Mouse (Mus musculus) intestine, embryonic 14.5 days (tissue): Measurements from ENCODE around the gene 1110051M20Rik. TPM values are rescaled to one million over a fixed set of nuclear protein-coding genes. Genes with fewer than 3 reads are reported as not detected.
A peak's percentile ranks its signal among the peaks of the same experiment; 100 is the strongest.

Source experiments
- ATAC-seq: fragments of 200-750 bp; cut with Nextera tagmentation; replicated peaks from 2 replicates; pipeline ENCODE4 v1.8.0; 2017; ENCODE audit warnings: low read depth, moderate number of reproducible peaks, moderate TSS enrichment, moderate library complexity; ENCODE audit not compliant: low FRiP score, low TSS enrichment
- DNase-seq: peaks from one replicate; pipeline ENCODE4 v3.0.0-alpha.2; 2018; ENCODE audit warnings: low spot score
- H3K27ac ChIP-seq: fragments of 300-500 bp; sonication (generic); 2 replicates; pipeline ENCODE4 v1.5.1; 2014; ENCODE audit warnings: low read depth, mild to moderate bottlenecking, control low read depth
- H3K27me3 ChIP-seq: fragments of 300-500 bp; sonication (generic); replicated peaks from 2 replicates; pipeline ENCODE4 v1.6.1; 2014; ENCODE audit warnings: low read length, control low read depth; ENCODE audit not compliant: control insufficient read depth, insufficient read depth
- H3K36me3 ChIP-seq: fragments of 300-500 bp; sonication (generic); 2 replicates; pipeline ENCODE4 v1.6.1; 2014; ENCODE audit warnings: low read length, control low read depth; ENCODE audit not compliant: control insufficient read depth, insufficient read depth
- H3K4me1 ChIP-seq: fragments of 300-500 bp; sonication (generic); replicated peaks from 2 replicates; pipeline ENCODE4 v1.6.1; 2014; ENCODE audit warnings: low read length, control low read depth, mixed read lengths; ENCODE audit not compliant: control insufficient read depth, insufficient read depth
- H3K4me2 ChIP-seq: fragments of 300-500 bp; sonication (generic); 2 replicates; pipeline ENCODE4 v1.6.1; 2014; ENCODE audit warnings: low read length
- H3K4me3 ChIP-seq: fragments of 300-500 bp; sonication (generic); 2 replicates; pipeline ENCODE4 v1.5.1; 2014; ENCODE audit warnings: low read depth, low read length, control low read depth, mixed read lengths
- H3K9ac ChIP-seq: fragments of 300-500 bp; sonication (generic); 2 replicates; pipeline ENCODE4 v1.6.1; 2014; ENCODE audit warnings: mild to moderate bottlenecking, low read length
- H3K9me3 ChIP-seq: fragments of 300-500 bp; sonication (generic); 2 replicates; pipeline ENCODE4 v1.6.1; 2016; ENCODE audit warnings: low read length, control low read depth; ENCODE audit not compliant: control insufficient read depth
- WGBS: fragments of 180-500 bp; shearing (Covaris S2); extraction: QIAGEN DNeasy Blood & Tissue Kit; methylation state at CpG from one replicate; pipeline ENCODE4 v1.1.7; 2014; 5-methylcytosine and 5-hydroxymethylcytosine counted together
- polyA plus RNA-seq: library from polyadenylated mRNA; unstranded; fragments of >200 nt; fragmentation: Nextera tagmentation; extraction: Ambion mirVana; gene quantifications from 2 replicates; pipeline ENCODE4 v1.2.1, GENCODE M21; 2014

Gene 1110051M20Rik
- polyA plus RNA-seq, 1 experiment from 2014 or later = 53.1 TPM

GRCm38 (mm10) chr2:91291197-91292007 lies 153.1 kb downstream of the 1110051M20Rik start:
- ATAC-seq = no peak
- Histone ChIP-seq H3K4me1 (peaks cover 3% of the 10 kb centered on the region; the same call in 1 of the 2 replicates), H3K4me3 (no peak overlapping the region), H3K27me3 (no peaks in the 10 kb centered on the region), H3K9ac (no peak overlapping the region), H3K4me2 (no peak overlapping the region), H3K27ac (no peak overlapping the region), H3K36me3 (no peaks in the 10 kb centered on the region), H3K9me3 (no peaks in the 10 kb centered on the region)
- DNase-seq = no peak
- 81% methylated on average over 12 of the region's 12 CpGs for WGBS

- Histone ChIP-seq H3K4me1 (peaks cover 6% of the 10 kb centered on the region; the same call in 1 of the 2 replicates), H3K27me3 (no peaks in the 10 kb centered on the region), H3K9ac (no peak overlapping the region), H3K4me3 (no peak overlapping the region), H3K27ac (no peak overlapping the region), H3K36me3 (no peaks in the 10 kb centered on the region), H3K4me2 (no peak overlapping the region), H3K9me3 (no peaks in the 10 kb centered on the region)
- WGBS = 43% methylated on average over 6 of the region's 6 CpGs
- ATAC-seq (no peak), DNase-seq (no peak)
Measured at GRCm38 (mm10) chr2:91287563-91287962, 156.9 kb downstream of the 1110051M20Rik start.

- ATAC-seq (no peak; the same call in 1 of the 2 replicates), DNase-seq (peak; percentile 92)
- Histone ChIP-seq H3K4me3 (no peak overlapping the region), H3K9ac (no peak overlapping the region), H3K27ac (no peak overlapping the region), H3K4me1 (peaks cover 3% of the 10 kb centered on the region; the same call in 1 of the 2 replicates), H3K27me3 (no peaks in the 10 kb centered on the region), H3K4me2 (no peak overlapping the region), H3K9me3 (no peaks in the 10 kb centered on the region), H3K36me3 (no peaks in the 10 kb centered on the region)
- WGBS = 16% methylated on average over 7 of the region's 7 CpGs
Measured at GRCm38 (mm10) chr2:91285885-91286505, 158.5 kb downstream of the 1110051M20Rik start.

- Histone ChIP-seq H3K4me2 (no peak overlapping the region), H3K4me1 (0 out of 2 replicates have a peak, but pooled peaks cover 3% of the 10 kb centered on the region), H3K9ac (no peak overlapping the region), H3K27ac (no peak overlapping the region), H3K4me3 (no peak overlapping the region), H3K27me3 (no peaks in the 10 kb centered on the region), H3K9me3 (no peaks in the 10 kb centered on the region), H3K36me3 (no peaks in the 10 kb centered on the region)
- WGBS = 67% methylated on average over 13 of the region's 13 CpGs
- ATAC-seq (no peak), DNase-seq (no peak)
Measured at GRCm38 (mm10) chr2:91284375-91285199, 159.9 kb downstream of the 1110051M20Rik start.

- Histone ChIP-seq H3K36me3 (no peaks in the 10 kb centered on the region), H3K27me3 (no peaks in the 10 kb centered on the region), H3K9me3 (no peaks in the 10 kb centered on the region), H3K4me1 (0 out of 2 replicates have a peak, but pooled peaks cover 3% of the 10 kb centered on the region), H3K4me3 (no peak overlapping the region), H3K4me2 (no peak overlapping the region), H3K9ac (no peak overlapping the region), H3K27ac (no peak overlapping the region)
- DNase-seq (no peak), ATAC-seq (no peak)
- WGBS = 80% methylated on average over 3 of the region's 3 CpGs
Measured at GRCm38 (mm10) chr2:91283972-91284371, 160.5 kb downstream of the 1110051M20Rik start.

GRCm38 (mm10) chr2:91281366-91281765 lies 163.1 kb downstream of the 1110051M20Rik start:
- H3K4me1 ChIP-seq = 0 out of 2 replicates have a peak, but pooled peaks cover 3% of the 10 kb centered on the region
- H3K4me3 ChIP-seq = no peak overlapping the region
- no peak overlapping the region for H3K4me2 ChIP-seq
- peaks cover 11% of the 10 kb centered on the region for H3K36me3 ChIP-seq
- H3K9me3 ChIP-seq = no peaks in the 10 kb centered on the region
- 54% methylated on average over 5 of the region's 5 CpGs for WGBS
- no peaks in the 10 kb centered on the region for H3K27me3 ChIP-seq
- no peak overlapping the region for H3K9ac ChIP-seq
- ATAC-seq (peak; percentile 78), DNase-seq (no peak)
- H3K27ac ChIP-seq = no peak overlapping the region

- WGBS = 51% methylated on average over 2 of the region's 2 CpGs
- DNase-seq (no peak), ATAC-seq (peak; percentile 49)
- no peak overlapping the region for H3K27ac ChIP-seq
- H3K4me3 ChIP-seq = no peak overlapping the region
- H3K4me2 ChIP-seq = no peak overlapping the region
- no peaks in the 10 kb centered on the region for H3K27me3 ChIP-seq
- no peak overlapping the region for H3K9ac ChIP-seq
- 0 out of 2 replicates have a peak, but pooled peaks cover 3% of the 10 kb centered on the region for H3K4me1 ChIP-seq
- H3K9me3 ChIP-seq = no peaks in the 10 kb centered on the region
- H3K36me3 ChIP-seq = peaks cover 28% of the 10 kb centered on the region
Measured at GRCm38 (mm10) chr2:91279372-91279755, 165.1 kb downstream of the 1110051M20Rik start.

- Histone ChIP-seq H3K9me3 (no peaks in the 10 kb centered on the region), H3K4me1 (0 out of 2 replicates have a peak, but pooled peaks cover 3% of the 10 kb centered on the region), H3K4me2 (no peak overlapping the region), H3K9ac (no peak overlapping the region), H3K36me3 (peaks cover 33% of the 10 kb centered on the region), H3K4me3 (no peak overlapping the region), H3K27ac (no peak overlapping the region), H3K27me3 (no peaks in the 10 kb centered on the region)
- ATAC-seq (peak; percentile 42), DNase-seq (peak; percentile 82)
- 30% methylated on average over 10 of the region's 10 CpGs for WGBS
Measured at GRCm38 (mm10) chr2:91278749-91279371, 165.6 kb downstream of the 1110051M20Rik start.
